Mouse (Mus musculus) limb, embryonic 11.5 days (tissue): Measurements from ENCODE around the gene Npm1. TPM values are rescaled to one million over a fixed set of nuclear protein-coding genes. Genes with fewer than 3 reads are reported as not detected.

ENCODE experiments used
- ATAC-seq: fragments of 200-750 bp; cut with Nextera tagmentation; 2 replicates; pipeline ENCODE4 v1.8.0; 2017; ENCODE audit warnings: low read depth; ENCODE audit not compliant: insufficient number of reproducible peaks, low FRiP score, low TSS enrichment
- DNase-seq: peaks from one replicate; pipeline ENCODE4 v3.0.0-alpha.2; 2015; ENCODE audit warnings: low spot score
- H3K27ac ChIP-seq: fragments of 300-500 bp; sonication (generic); replicated peaks from 2 replicates; pipeline ENCODE4 v1.5.1; 2014; ENCODE audit warnings: low read depth, mild to moderate bottlenecking, low read length
- H3K27me3 ChIP-seq: fragments of 300-500 bp; sonication (generic); 2 replicates; pipeline ENCODE4 v1.6.1; 2014; ENCODE audit warnings: mild to moderate bottlenecking, low read length, mixed read lengths; ENCODE audit not compliant: control insufficient read depth, insufficient read depth
- H3K36me3 ChIP-seq: fragments of 300-500 bp; sonication (generic); 2 replicates; pipeline ENCODE4 v1.6.1; 2014; ENCODE audit warnings: mild to moderate bottlenecking, low read length, moderate library complexity, mixed read lengths; ENCODE audit not compliant: control insufficient read depth, insufficient read depth
- H3K4me1 ChIP-seq: fragments of 300-500 bp; sonication (generic); 2 replicates; pipeline ENCODE4 v1.6.1; 2014; ENCODE audit warnings: low read length, mixed read lengths; ENCODE audit not compliant: control insufficient read depth, insufficient read depth
- H3K4me2 ChIP-seq: fragments of 300-500 bp; sonication (generic); 2 replicates; pipeline ENCODE4 v1.6.1; 2014; ENCODE audit warnings: low read depth, mild to moderate bottlenecking, moderate library complexity; ENCODE audit not compliant: severe bottlenecking
- H3K4me3 ChIP-seq: fragments of 300-500 bp; sonication (generic); 2 replicates; pipeline ENCODE4 v1.5.1; 2014; ENCODE audit warnings: low read depth, low read length
- H3K9ac ChIP-seq: fragments of 300-500 bp; sonication (generic); 2 replicates; pipeline ENCODE4 v1.6.1; 2014; ENCODE audit warnings: mild to moderate bottlenecking, low read length
- H3K9me3 ChIP-seq: fragments of 300-500 bp; sonication (generic); 2 replicates; pipeline ENCODE4 v1.6.1; 2016; ENCODE audit warnings: low read length; ENCODE audit not compliant: control insufficient read depth
- WGBS: fragments of 180-500 bp; shearing (Covaris S2); extraction: QIAGEN DNeasy Blood & Tissue Kit; methylation state at CpG from one replicate; pipeline ENCODE4 v1.1.7; 2014; 5-methylcytosine and 5-hydroxymethylcytosine counted together
- polyA plus RNA-seq: library from polyadenylated mRNA; unstranded; fragments of >200 nt; fragmentation: Nextera tagmentation; extraction: Ambion mirVana; gene quantifications from 2 replicates; pipeline ENCODE4 v1.2.1, GENCODE M21; 2014

Gene Npm1
- polyA plus RNA-seq, 1 experiment from 2014 or later = 1,519 TPM

- no peaks in the 10 kb centered on the region; the same call in 1 of the 2 replicates for H3K9me3 ChIP-seq
- H3K4me1 ChIP-seq = peaks cover 19% of the 10 kb centered on the region
- H3K9ac ChIP-seq = no peak overlapping the region
- WGBS = under 1% methylated on average over 71 of the region's 76 CpGs
- peaks cover 96% of the 10 kb centered on the region for H3K27me3 ChIP-seq
- no peak overlapping the region for H3K27ac ChIP-seq
- no peaks in the 10 kb centered on the region for H3K36me3 ChIP-seq
- peak overlapping the region; percentile 22 for H3K4me3 ChIP-seq
- H3K4me2 ChIP-seq = peak overlapping the region; percentile 49
- ATAC-seq (peak; percentile 26), DNase-seq (peak; percentile 78)
Measured at GRCm38 (mm10) chr11:33200764-33201625, 38.0 kb upstream of the Npm1 start.

- no peak for ATAC-seq
- Histone ChIP-seq H3K27ac (no peak overlapping the region), H3K4me2 (peak overlapping the region; percentile 49), H3K9ac (no peak overlapping the region), H3K4me3 (peak overlapping the region; percentile 22; the same call in 1 of the 2 replicates), H3K36me3 (no peaks in the 10 kb centered on the region), H3K4me1 (peaks cover 19% of the 10 kb centered on the region), H3K9me3 (no peaks in the 10 kb centered on the region; the same call in 1 of the 2 replicates), H3K27me3 (peaks cover 96% of the 10 kb centered on the region)
- under 1% methylated on average over 45 of the region's 45 CpGs for WGBS
- peak; percentile 71 for DNase-seq
Measured at GRCm38 (mm10) chr11:33199906-33200763, 37.1 kb upstream of the Npm1 start.

DNA sequence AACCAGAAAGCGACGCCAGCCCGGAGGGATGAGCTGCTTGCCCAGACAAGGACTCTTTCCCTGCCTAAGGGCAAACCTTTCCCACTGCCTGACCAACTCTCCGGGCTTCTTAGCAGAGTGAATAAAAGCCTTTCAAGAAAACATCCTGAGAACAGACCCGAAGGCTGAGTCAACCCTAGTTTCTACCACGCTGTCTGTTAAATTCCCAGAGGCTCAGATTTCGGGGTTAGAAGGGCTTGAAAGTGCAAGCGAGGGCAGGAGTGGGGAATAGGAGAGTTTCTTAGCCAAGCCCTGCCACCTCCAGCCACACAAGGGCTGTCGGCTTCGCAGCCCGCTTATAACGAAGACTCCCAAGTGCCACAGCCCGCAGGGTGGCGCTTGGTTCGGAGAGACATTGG lies 36.1 kb upstream of the Npm1 start:
- no peaks in the 10 kb centered on the region; the same call in 1 of the 2 replicates for H3K9me3 ChIP-seq
- DNase-seq = peak; percentile 69
- H3K9ac ChIP-seq = no peak overlapping the region
- no peak overlapping the region for H3K4me3 ChIP-seq
- H3K36me3 ChIP-seq = no peaks in the 10 kb centered on the region
- H3K27me3 ChIP-seq = peaks cover 90% of the 10 kb centered on the region
- no peak for ATAC-seq
- 2% methylated on average over 15 of the region's 15 CpGs for WGBS
- peaks cover 19% of the 10 kb centered on the region for H3K4me1 ChIP-seq
- no peak overlapping the region for H3K4me2 ChIP-seq
- no peak overlapping the region for H3K27ac ChIP-seq

- no peak overlapping the region for H3K27ac ChIP-seq
- H3K4me1 ChIP-seq = peaks cover 18% of the 10 kb centered on the region
- 18% methylated on average over 22 of the region's 22 CpGs for WGBS
- DNase-seq (peak; percentile 40), ATAC-seq (no peak)
- H3K9ac ChIP-seq = no peak overlapping the region
- H3K9me3 ChIP-seq = no peaks in the 10 kb centered on the region; the same call in 1 of the 2 replicates
- H3K4me2 ChIP-seq = no peak overlapping the region
- H3K27me3 ChIP-seq = peaks cover 89% of the 10 kb centered on the region
- no peak overlapping the region for H3K4me3 ChIP-seq
- H3K36me3 ChIP-seq = no peaks in the 10 kb centered on the region
Measured at GRCm38 (mm10) chr11:33198351-33199116, 35.5 kb upstream of the Npm1 start.

GRCm38 (mm10) chr11:33197673-33198072 lies 34.7 kb upstream of the Npm1 start:
- Histone ChIP-seq H3K27ac (no peak overlapping the region), H3K9ac (no peak overlapping the region), H3K4me1 (peaks cover 12% of the 10 kb centered on the region), H3K4me3 (no peak overlapping the region), H3K9me3 (no peaks in the 10 kb centered on the region; the same call in 1 of the 2 replicates), H3K4me2 (no peak overlapping the region), H3K36me3 (no peaks in the 10 kb centered on the region), H3K27me3 (peaks cover 87% of the 10 kb centered on the region)
- ATAC-seq = no peak
- peak; percentile 47 for DNase-seq
- WGBS = 21% methylated on average over 15 of the region's 15 CpGs

- Histone ChIP-seq H3K36me3 (no peaks in the 10 kb centered on the region), H3K9ac (no peak overlapping the region), H3K4me3 (no peak overlapping the region), H3K4me1 (peaks cover 12% of the 10 kb centered on the region), H3K27ac (no peak overlapping the region), H3K4me2 (no peak overlapping the region), H3K9me3 (no peaks in the 10 kb centered on the region; the same call in 1 of the 2 replicates), H3K27me3 (peaks cover 82% of the 10 kb centered on the region)
- DNase-seq = peak; percentile 38
- no peak for ATAC-seq
- WGBS = 24% methylated on average over 13 of the region's 13 CpGs
Measured at GRCm38 (mm10) chr11:33197133-33197514, 34.1 kb upstream of the Npm1 start.

- no peak overlapping the region for H3K4me2 ChIP-seq
- DNase-seq = peak; percentile 66
- H3K9ac ChIP-seq = no peak overlapping the region
- H3K4me1 ChIP-seq = peaks cover 12% of the 10 kb centered on the region
- WGBS = 8% methylated on average over 24 of the region's 24 CpGs
- no peaks in the 10 kb centered on the region for H3K36me3 ChIP-seq
- H3K27me3 ChIP-seq = peaks cover 78% of the 10 kb centered on the region
- ATAC-seq = no peak
- H3K9me3 ChIP-seq = no peaks in the 10 kb centered on the region; the same call in 1 of the 2 replicates
- no peak overlapping the region for H3K4me3 ChIP-seq
- H3K27ac ChIP-seq = no peak overlapping the region
Measured at GRCm38 (mm10) chr11:33196447-33197132, 33.6 kb upstream of the Npm1 start.
